Mouse (Mus musculus) liver, embryonic 15.5 days (tissue): Measurements from ENCODE around the gene Hacd4. TPM values are rescaled to one million over a fixed set of nuclear protein-coding genes. Genes with fewer than 3 reads are reported as not detected.

ENCODE experiments used
- ATAC-seq: fragments of 200-750 bp; cut with Nextera tagmentation; 2 replicates; pipeline ENCODE4 v1.8.0; 2017; ENCODE audit warnings: moderate number of reproducible peaks, mild to moderate bottlenecking, moderate library complexity; ENCODE audit not compliant: insufficient read depth
- H3K27ac ChIP-seq: fragments of 300-500 bp; sonication (generic); replicated peaks from 2 replicates; pipeline ENCODE4 v1.5.1; 2015; ENCODE audit warnings: mild to moderate bottlenecking, inconsistent platforms
- H3K27me3 ChIP-seq: fragments of 300-500 bp; sonication (generic); 2 replicates; pipeline ENCODE4 v1.6.1; 2015; ENCODE audit warnings: mild to moderate bottlenecking, inconsistent platforms
- H3K36me3 ChIP-seq: fragments of 300-500 bp; sonication (generic); replicated peaks from 2 replicates; pipeline ENCODE4 v1.6.1; 2015; ENCODE audit warnings: moderate library complexity, mild to moderate bottlenecking, inconsistent platforms
- H3K4me1 ChIP-seq: fragments of 300-500 bp; sonication (generic); replicated peaks from 2 replicates; pipeline ENCODE4 v1.6.1; 2015; ENCODE audit warnings: inconsistent platforms
- H3K4me2 ChIP-seq: fragments of 300-500 bp; sonication (generic); 2 replicates; pipeline ENCODE4 v1.6.1; 2015; ENCODE audit warnings: moderate library complexity, mild to moderate bottlenecking, inconsistent platforms
- H3K4me3 ChIP-seq: fragments of 300-500 bp; sonication (generic); replicated peaks from 2 replicates; pipeline ENCODE4 v1.5.1; 2015; ENCODE audit warnings: mild to moderate bottlenecking, inconsistent platforms
- H3K9ac ChIP-seq: fragments of 300-500 bp; sonication (generic); 2 replicates; pipeline ENCODE4 v1.6.1; 2015; ENCODE audit warnings: moderate library complexity, mild to moderate bottlenecking, inconsistent platforms
- H3K9me3 ChIP-seq: fragments of 300-500 bp; sonication (generic); replicated peaks from 2 replicates; pipeline ENCODE4 v1.6.1; 2016; ENCODE audit warnings: inconsistent platforms
- WGBS: fragments of 180-500 bp; shearing (Covaris S2); methylation state at CpG from one replicate; pipeline ENCODE4 v1.1.7; 2015; ENCODE audit warnings: mixed read lengths; ENCODE audit not compliant: insufficient replicate concordance; 5-methylcytosine and 5-hydroxymethylcytosine counted together
- polyA plus RNA-seq: library from polyadenylated mRNA; unstranded; fragments of >200 nt; fragmentation: Nextera tagmentation; extraction: Ambion mirVana; gene quantifications from 2 replicates; pipeline ENCODE4 v1.2.1, GENCODE M21; 2015

The Hacd4 gene
- 6.1 and 6.3 TPM in 2 replicates for polyA plus RNA-seq

DNA sequence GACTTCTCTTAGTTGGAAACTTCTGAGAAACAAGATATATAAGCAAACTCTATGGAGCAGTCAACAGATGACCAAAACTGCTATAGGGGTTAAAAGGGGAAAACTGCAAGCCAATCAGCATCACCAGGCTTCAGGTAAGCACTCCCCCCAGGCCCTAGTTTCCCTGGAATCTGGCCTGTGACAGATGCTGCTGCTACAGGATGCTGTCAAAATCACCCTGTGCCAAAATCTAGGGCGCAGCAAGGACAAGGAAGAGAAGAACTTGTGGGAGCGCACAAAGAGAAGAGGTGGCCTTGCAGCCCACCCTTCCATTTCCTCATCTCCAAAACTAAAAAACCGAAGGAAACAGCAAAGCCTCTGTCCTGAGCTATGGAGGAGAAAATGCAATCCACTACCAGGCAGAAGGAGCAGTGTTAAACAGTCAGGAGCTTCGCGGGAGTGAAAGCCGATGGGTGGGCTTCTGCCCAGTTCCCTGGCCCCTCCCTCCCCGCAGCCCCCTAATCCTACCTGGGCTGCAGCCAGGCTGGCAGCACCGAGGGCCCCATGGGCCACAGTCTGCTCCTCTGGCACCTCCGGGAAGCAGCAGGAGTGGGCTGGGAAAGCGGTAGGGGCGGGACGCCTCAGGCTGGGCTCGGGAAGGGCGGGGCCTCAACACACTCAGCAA lies at the start of gene Hacd4:
Hacd4 (minus strand) TSS at position 603 of the 664 bp plus-strand sequence.
- peak within 1 kb of the TSS; percentile 51 for H3K4me3 ChIP-seq
- H3K9me3 ChIP-seq, result no peaks in the 10 kb centered on the region
- WGBS, result 5% methylated on average over 14 of the region's 14 CpGs
- peak; percentile 67 for ATAC-seq
- H3K9ac ChIP-seq, result peak within 1 kb of the TSS; percentile 28; the same call in 1 of the 2 replicates
- peak within 1 kb of the TSS; percentile 64 for H3K4me2 ChIP-seq
- no peaks in the 10 kb centered on the region; the same call in 1 of the 2 replicates for H3K27me3 ChIP-seq
- H3K4me1 ChIP-seq, result peaks cover 13% of the 10 kb centered on the region; the same call in 1 of the 2 replicates
- no peak within 1 kb of the TSS for H3K27ac ChIP-seq
- H3K36me3 ChIP-seq, result no peaks in the 10 kb centered on the region

DNA sequence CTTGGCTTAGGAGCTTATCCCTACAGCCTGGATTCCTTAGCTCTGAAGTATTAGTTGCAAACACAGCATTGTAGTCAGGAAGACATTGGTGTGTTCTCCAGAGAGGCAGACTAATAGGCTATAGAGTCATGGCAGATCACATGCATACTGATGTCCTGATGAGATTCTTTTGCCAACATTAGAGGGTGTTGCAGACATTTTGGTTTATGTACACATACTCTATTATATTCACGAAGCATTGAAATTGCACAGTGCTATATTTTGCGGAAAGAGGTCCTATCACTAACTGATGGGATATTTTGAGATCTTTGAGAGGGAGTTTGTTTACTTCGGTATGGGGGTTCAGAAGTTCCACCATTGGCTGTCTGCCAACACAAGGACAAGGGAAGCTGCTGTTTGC lies 49.4 kb upstream of the Hacd4 start:
- Histone ChIP-seq H3K36me3 (no peaks in the 10 kb centered on the region), H3K27me3 (no peaks in the 10 kb centered on the region), H3K9me3 (no peaks in the 10 kb centered on the region), H3K9ac (no peak overlapping the region), H3K4me1 (no peaks in the 10 kb centered on the region), H3K4me3 (no peak overlapping the region), H3K4me2 (no peak overlapping the region), H3K27ac (no peak overlapping the region)
- 64% methylated on average over 3 of the region's 3 CpGs for WGBS
- no peak for ATAC-seq

- Histone ChIP-seq H3K4me1 (no peaks in the 10 kb centered on the region), H3K4me3 (no peak overlapping the region), H3K27ac (no peak overlapping the region), H3K9ac (no peak overlapping the region), H3K36me3 (no peaks in the 10 kb centered on the region), H3K4me2 (no peak overlapping the region), H3K27me3 (no peaks in the 10 kb centered on the region), H3K9me3 (no peaks in the 10 kb centered on the region)
- 40% methylated on average over 6 of the region's 6 CpGs for WGBS
- no peak for ATAC-seq
Measured at GRCm38 (mm10) chr4:88480130-88480529, 41.4 kb upstream of the Hacd4 start.

- Histone ChIP-seq H3K4me2 (no peak overlapping the region), H3K36me3 (no peaks in the 10 kb centered on the region), H3K4me3 (no peak overlapping the region), H3K9me3 (no peaks in the 10 kb centered on the region), H3K27ac (no peak overlapping the region), H3K4me1 (no peaks in the 10 kb centered on the region), H3K9ac (no peak overlapping the region), H3K27me3 (no peaks in the 10 kb centered on the region)
- ATAC-seq, result no peak
- WGBS, result 71% methylated on average over 9 of the region's 9 CpGs
Measured at GRCm38 (mm10) chr4:88478809-88479186, 40.1 kb upstream of the Hacd4 start.

DNA sequence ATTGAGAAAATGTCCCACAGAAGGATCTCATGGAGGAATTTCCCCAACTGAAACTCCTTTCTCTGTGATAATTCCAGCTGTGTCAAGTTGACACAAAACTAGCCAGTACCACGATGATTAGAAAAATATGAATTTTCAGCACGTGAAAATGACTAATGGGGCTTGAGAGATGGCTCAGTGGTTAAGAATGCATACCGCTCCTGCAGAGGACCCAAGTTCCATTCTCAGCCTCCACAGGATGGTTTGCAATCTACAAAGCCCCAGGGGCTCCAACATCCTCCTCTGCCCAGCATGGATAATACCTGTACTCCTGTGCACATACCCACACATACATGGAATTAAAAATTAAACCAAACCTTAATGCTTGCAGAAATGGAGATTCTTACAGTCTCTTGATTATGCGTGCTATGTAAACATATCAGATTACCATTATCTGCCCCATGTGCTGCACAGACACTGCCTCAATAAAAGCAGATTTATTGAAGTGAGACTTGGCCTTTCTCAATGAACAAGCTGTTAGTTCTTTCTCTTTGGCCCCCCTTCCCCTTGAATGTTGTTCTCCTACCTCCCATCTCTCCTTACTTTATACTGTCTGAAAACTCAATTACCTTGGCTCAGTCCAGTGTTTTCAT lies 39.6 kb upstream of the Hacd4 start:
- Histone ChIP-seq H3K9ac (no peak overlapping the region), H3K4me2 (no peak overlapping the region), H3K4me3 (no peak overlapping the region), H3K27ac (no peak overlapping the region), H3K4me1 (no peaks in the 10 kb centered on the region), H3K36me3 (no peaks in the 10 kb centered on the region), H3K27me3 (no peaks in the 10 kb centered on the region), H3K9me3 (no peaks in the 10 kb centered on the region)
- WGBS, result 68% methylated on average over 4 of the region's 4 CpGs
- ATAC-seq, result no peak

DNA sequence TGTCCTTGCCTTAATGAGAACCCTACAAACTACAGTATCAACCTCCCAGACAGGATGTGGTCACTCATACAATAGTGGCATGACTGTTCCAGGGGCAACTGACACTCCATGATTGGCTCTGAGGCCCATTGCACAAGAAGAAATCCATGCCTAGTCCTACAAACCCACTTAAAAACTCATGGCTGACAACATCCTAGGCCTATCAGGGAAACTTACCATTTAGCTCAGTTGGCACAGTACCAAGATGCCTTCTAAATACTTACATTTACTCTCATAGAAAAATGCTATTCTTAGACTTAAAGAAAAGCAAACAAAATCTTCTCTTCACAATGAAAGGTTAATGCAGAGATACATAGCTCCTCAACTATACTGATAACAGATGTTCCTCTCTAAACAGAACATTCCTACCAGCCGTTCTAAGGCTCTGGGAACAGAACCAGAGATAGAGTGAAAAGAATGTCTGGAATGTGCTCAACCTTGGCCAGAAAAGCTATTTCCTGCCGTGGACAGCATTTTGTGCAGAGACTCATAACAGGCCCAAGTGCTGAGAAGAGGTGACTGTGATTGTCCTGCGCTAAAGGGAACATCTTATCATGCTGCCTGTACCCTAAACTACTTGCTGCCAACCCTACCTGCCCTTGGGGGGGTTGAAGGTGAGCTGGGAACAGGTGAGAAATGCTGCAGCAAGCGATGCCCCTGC lies 37.9 kb upstream of the Hacd4 start:
- ATAC-seq, result no peak
- H3K4me2 ChIP-seq, result no peak overlapping the region
- no peaks in the 10 kb centered on the region for H3K9me3 ChIP-seq
- H3K27me3 ChIP-seq, result no peaks in the 10 kb centered on the region
- H3K4me3 ChIP-seq, result no peak overlapping the region
- WGBS, result 52% methylated on average over 4 of the region's 4 CpGs
- H3K36me3 ChIP-seq, result no peaks in the 10 kb centered on the region
- no peak overlapping the region for H3K27ac ChIP-seq
- H3K4me1 ChIP-seq, result no peaks in the 10 kb centered on the region
- H3K9ac ChIP-seq, result no peak overlapping the region

DNA sequence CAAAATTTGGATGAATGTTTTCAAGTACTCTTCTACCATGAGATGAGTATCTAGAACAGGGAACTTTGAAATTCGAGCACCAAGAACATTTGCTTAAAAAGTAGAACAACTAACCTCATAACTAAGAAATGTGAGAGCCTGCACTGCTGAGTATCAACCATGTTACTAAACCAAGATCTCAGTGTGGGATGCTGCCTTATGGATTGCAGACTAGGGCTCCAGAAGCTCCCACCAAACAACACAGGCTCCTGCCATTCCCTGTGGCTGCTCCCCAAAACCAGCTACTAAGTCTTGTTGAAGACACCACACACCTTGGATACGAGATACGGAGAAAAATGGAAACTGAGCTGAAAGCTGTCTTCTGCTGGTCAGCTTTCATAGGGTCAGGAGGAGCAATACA lies 37.4 kb upstream of the Hacd4 start:
- no peaks in the 10 kb centered on the region for H3K36me3 ChIP-seq
- H3K4me3 ChIP-seq, result no peak overlapping the region
- H3K9me3 ChIP-seq, result no peaks in the 10 kb centered on the region
- H3K27ac ChIP-seq, result no peak overlapping the region
- H3K27me3 ChIP-seq, result no peaks in the 10 kb centered on the region
- H3K4me1 ChIP-seq, result no peaks in the 10 kb centered on the region
- H3K4me2 ChIP-seq, result no peak overlapping the region
- H3K9ac ChIP-seq, result no peak overlapping the region
- ATAC-seq, result no peak
- WGBS, result 62% methylated on average over 3 of the region's 3 CpGs

DNA sequence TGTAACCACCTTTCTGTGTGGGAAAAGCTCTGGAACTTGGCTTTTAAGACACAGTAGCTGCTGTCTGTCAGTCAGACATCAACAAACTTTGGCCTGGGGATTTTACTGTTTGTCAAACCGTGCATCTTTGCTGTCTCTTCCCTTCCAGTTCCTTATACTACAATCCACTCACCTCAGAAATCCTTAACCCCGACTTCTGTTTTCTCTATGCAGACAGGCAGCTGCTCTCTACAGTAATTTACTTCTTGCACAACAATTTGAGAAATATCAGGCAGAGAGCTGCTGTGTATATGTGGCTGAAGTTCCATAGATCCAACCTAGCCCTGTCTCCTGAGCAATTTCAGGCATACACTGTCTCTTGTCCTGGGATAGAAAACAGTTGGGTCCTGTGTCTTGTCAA lies 32.8 kb upstream of the Hacd4 start:
- Histone ChIP-seq H3K27me3 (no peaks in the 10 kb centered on the region), H3K36me3 (no peaks in the 10 kb centered on the region), H3K4me3 (no peak overlapping the region), H3K9ac (no peak overlapping the region), H3K9me3 (no peaks in the 10 kb centered on the region), H3K4me1 (no peaks in the 10 kb centered on the region), H3K4me2 (no peak overlapping the region), H3K27ac (no peak overlapping the region)
- WGBS, result 20% methylated on average over 2 of the region's 2 CpGs
- ATAC-seq, result no peak

- H3K36me3 ChIP-seq, result no peaks in the 10 kb centered on the region
- no peak overlapping the region for H3K9ac ChIP-seq
- H3K27me3 ChIP-seq, result no peaks in the 10 kb centered on the region
- WGBS, result 59% methylated on average over 4 of the region's 4 CpGs
- no peak overlapping the region for H3K27ac ChIP-seq
- ATAC-seq, result no peak
- H3K4me3 ChIP-seq, result no peak overlapping the region
- H3K9me3 ChIP-seq, result no peaks in the 10 kb centered on the region
- H3K4me1 ChIP-seq, result no peaks in the 10 kb centered on the region
- H3K4me2 ChIP-seq, result no peak overlapping the region
Measured at GRCm38 (mm10) chr4:88464574-88464973, 25.8 kb upstream of the Hacd4 start.

DNA sequence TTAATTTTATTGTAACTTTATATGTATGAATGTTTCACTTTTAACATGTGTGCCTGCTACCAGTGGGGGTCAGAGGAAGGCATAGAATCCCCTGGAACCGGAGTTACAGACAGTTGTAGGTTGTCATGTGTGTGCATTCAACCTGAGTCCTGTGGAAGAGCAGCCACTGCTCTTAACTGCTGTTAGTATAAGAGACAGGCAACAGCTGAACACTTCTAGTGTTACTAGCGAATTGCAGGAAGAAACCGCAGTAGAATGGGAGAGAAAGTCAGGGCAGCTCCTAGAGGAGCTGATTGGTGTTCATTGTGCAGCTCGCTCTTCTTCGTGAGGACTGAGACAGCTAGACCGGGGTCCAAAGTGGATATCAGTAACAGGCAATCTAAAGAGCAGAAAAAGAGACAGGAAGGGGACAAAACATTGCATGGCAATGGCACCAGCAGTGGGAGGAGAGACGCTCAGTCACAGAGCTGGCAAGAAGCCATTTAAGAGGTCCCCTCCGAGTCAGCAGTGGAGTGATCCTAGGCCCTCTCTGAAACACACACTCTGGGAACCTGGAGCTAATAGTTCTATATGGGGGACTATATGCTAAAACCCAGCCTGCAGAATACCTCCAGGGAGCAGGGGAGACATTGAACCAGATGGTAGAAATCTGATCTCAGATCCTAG lies 24.4 kb upstream of the Hacd4 start:
- no peaks in the 10 kb centered on the region for H3K9me3 ChIP-seq
- WGBS, result 62% methylated on average over 8 of the region's 8 CpGs
- H3K9ac ChIP-seq, result no peak overlapping the region
- H3K36me3 ChIP-seq, result no peaks in the 10 kb centered on the region
- H3K4me2 ChIP-seq, result no peak overlapping the region
- no peaks in the 10 kb centered on the region for H3K4me1 ChIP-seq
- no peak overlapping the region for H3K4me3 ChIP-seq
- H3K27me3 ChIP-seq, result no peaks in the 10 kb centered on the region
- no peak overlapping the region for H3K27ac ChIP-seq
- no peak for ATAC-seq

DNA sequence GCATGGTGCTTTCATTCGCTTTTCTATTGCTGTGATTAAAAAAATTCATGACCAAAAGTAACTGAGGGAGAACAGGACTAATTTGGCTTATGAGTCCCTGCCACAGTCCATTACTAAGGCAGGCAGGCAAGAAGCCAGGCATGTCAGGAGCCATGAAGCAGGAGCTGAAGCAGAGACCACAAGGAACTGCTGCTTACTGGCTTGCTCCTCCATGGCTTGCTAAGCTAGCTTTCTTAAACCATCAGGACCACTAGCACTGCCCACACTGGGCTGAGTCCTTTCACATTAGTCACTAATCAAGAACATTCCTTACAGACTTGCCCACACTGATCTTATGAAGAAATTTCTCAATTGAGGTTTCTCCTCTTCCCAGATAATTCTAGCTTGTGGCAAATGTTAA lies 23.8 kb upstream of the Hacd4 start:
- Histone ChIP-seq H3K9ac (no peak overlapping the region), H3K27me3 (no peaks in the 10 kb centered on the region), H3K27ac (no peak overlapping the region), H3K9me3 (no peaks in the 10 kb centered on the region), H3K36me3 (no peaks in the 10 kb centered on the region), H3K4me1 (no peaks in the 10 kb centered on the region), H3K4me2 (no peak overlapping the region), H3K4me3 (no peak overlapping the region)
- 71% methylated on average over 1 of the region's 1 CpGs for WGBS
- ATAC-seq, result no peak
